Mouse (Mus musculus): Measurements from ENCODE around the gene Apold1.

Apold1 gene

DNA sequence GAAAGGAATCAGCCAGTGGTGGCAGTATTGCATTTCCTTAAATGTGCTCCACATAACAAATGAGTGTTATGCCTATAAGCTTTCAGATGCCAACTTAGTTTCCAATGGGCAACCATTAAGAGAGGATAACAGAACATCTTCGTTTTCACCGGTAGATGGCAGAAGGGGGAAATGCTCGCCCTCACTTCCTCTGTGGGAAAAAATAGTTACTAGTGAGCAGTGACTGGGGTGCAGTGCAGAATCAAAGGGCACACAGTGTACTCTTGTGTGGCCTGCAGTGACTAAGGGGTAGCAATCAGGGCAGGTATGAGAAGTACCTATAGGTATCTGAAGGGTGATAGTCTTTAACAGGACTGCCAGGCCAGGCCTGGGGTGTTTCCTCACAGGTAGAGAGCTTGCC lies 44.7 kb downstream of the Apold1 start:
- intact Hi-C loops (cut with DNase I) = loop anchor here (2.0 to 5.0 kb wide), 2 partner anchors 61 to 119 kb away; no protein-coding TSS in a partner anchor

DNA sequence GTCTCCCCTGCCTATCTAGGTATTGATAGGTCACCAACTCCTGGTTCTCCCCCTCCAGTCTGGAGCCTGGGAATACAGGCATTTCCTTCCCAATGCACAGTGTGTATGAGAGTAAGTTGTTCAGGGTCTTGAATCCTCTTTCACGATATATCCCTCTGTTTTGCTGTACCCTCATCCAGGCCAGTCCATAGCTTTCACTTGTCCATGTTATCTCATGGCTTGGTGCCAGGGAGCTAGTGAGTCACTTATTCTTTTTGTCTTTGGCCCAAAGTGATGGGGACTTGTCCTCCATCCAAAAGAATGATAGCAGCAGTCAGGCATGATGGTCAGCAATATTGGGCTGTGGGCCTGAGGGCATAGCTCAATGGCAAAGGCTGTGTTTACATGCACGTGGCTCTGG lies 45.2 kb downstream of the Apold1 start:
- intact Hi-C loops (cut with DNase I) = loop anchor here (2.0 to 5.0 kb wide), 2 partner anchors 61 to 118 kb away; no protein-coding TSS in a partner anchor

DNA sequence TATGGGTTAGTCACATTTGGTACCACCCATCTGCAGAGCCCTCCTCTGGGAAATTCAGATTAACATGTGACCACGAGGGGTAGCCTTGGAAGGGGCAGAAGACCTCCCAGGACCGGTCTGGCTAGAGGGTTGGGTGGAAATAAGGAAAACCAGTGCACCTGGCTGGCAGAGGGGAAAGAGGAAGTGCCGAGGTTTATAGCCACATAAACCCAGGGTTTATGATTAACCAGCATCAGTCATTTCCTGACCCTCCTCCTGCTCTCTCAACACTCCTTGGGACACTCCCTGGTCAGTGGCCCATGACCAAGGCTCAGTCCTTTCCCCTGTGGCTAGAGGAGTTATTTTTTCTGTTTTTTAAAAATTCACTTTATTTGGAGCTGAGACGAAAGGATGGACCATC lies 47.7 kb downstream of the Apold1 start:
- intact Hi-C loops (cut with DNase I) = loop anchor here (5.0 kb wide), 1 partner anchor 58 kb away; no protein-coding TSS in a partner anchor
